Mouse (Mus musculus) G1E (cell line): ENCODE data around the gene Hcls1.

Experiments
- CTCF ChIP-seq: IDR thresholded peaks from 2 replicates; pipeline ENCODE4 v1.5.1; 2012; ENCODE audit warnings: low read depth, low read length, inconsistent platforms, mixed read lengths
- GATA1 ChIP-seq: IDR thresholded peaks from 2 replicates; pipeline ENCODE4 v1.6.1; 2012; ENCODE audit warnings: borderline replicate concordance, low read length, inconsistent platforms, mixed read lengths
- POLR2AphosphoS5 ChIP-seq: IDR thresholded peaks from 2 replicates; pipeline ENCODE4 v1.6.1; 2012; ENCODE audit warnings: low read depth, low read length, inconsistent platforms; ENCODE audit not compliant: insufficient replicate concordance
- TAL1 ChIP-seq: conservative IDR thresholded peaks from 2 replicates; pipeline ENCODE4 v1.6.1; 2012; ENCODE audit warnings: low read depth, low read length, inconsistent platforms, mixed read lengths

GRCm38 (mm10) chr16:36943591-36943990 is 8.8 kb downstream of the Hcls1 start:
- TF ChIP-seq CTCF (no peak), GATA1 (no peak), TAL1 (no peak), POLR2AphosphoS5 (no peak)
